Mouse (Mus musculus): ENCODE results near the gene Ubxn1. TPM values are rescaled to one million over a fixed set of nuclear protein-coding genes. Genes with fewer than 3 reads are reported as not detected.

Ubxn1 gene
- polyA plus RNA-seq (2012; rRNA removed) = 92.0 and 115 TPM in 2 replicates

GRCm38 (mm10) chr19:8871267-8872186 is at the start of gene Ubxn1:
TSS of gene Ubxn1 (plus strand) at chr19:8871496.

GRCm38 (mm10) chr19:8829660-8830059 is 41.6 kb upstream of the Ubxn1 start, which contains the start of gene AC129217.1:
TSS of gene AC129217.1 (plus strand) at chr19:8829773.

GRCm38 (mm10) chr19:8837251-8837791 is 34.0 kb upstream of the Ubxn1 start, which contains the start of gene Bscl2:
TSS of gene Bscl2 (plus strand) at chr19:8837467.

GRCm38 (mm10) chr19:8839103-8839907 is 32.0 kb upstream of the Ubxn1 start, which contains the start of gene Gng3:
TSS of gene Gng3 (minus strand) at chr19:8839194.

GRCm38 (mm10) chr19:8850402-8850901 is 20.8 kb upstream of the Ubxn1 start, which contains the start of gene Lrrn4cl:
TSS of gene Lrrn4cl (plus strand) at chr19:8850768.

GRCm38 (mm10) chr19:8880311-8881033 is 9.2 kb downstream of the Ubxn1 start, which contains the start of gene Uqcc3:
TSS of gene Uqcc3 (minus strand) at chr19:8880923.

GRCm38 (mm10) chr19:8883616-8884015 is 12.3 kb downstream of the Ubxn1 start, which contains the start of the genes Lbhd1 and Gm49403:
TSS of gene Lbhd1 (plus strand) at chr19:8883732.
TSS of gene Gm49403 (plus strand) at chr19:8883930.

GRCm38 (mm10) chr19:8888511-8889385 is 17.5 kb downstream of the Ubxn1 start, which contains the start of the genes 1810009A15Rik and Gm49416:
TSS of gene 1810009A15Rik (plus strand) at chr19:8888853.
TSS of gene Gm49416 (plus strand) at chr19:8888926.

GRCm38 (mm10) chr19:8892829-8893766 is 21.8 kb downstream of the Ubxn1 start, which contains the start of gene Ints5:
TSS of gene Ints5 (plus strand) at chr19:8893005.

GRCm38 (mm10) chr19:8897865-8898495 is 26.7 kb downstream of the Ubxn1 start, which contains the start of gene Ganab:
TSS of gene Ganab (plus strand) at chr19:8898071.

GRCm38 (mm10) chr19:8920073-8920736 is 48.9 kb downstream of the Ubxn1 start, which contains the start of gene B3gat3:
TSS of gene B3gat3 (plus strand) at chr19:8920374.

Other genes starting within 250 kb of the Ubxn1 start
- gene Chrm1, start 207.7 kb upstream of the Ubxn1 start, polyA plus RNA-seq (2012; rRNA removed) = 2.4 and 2.8 TPM in 2 replicates
- 59.0 and 70.9 TPM in 2 replicates for gene Slc3a2, start 148.1 kb upstream of the Ubxn1 start, polyA plus RNA-seq (2012; rRNA removed)
- gene Wdr74, start 135.7 kb upstream of the Ubxn1 start, polyA plus RNA-seq (2012; rRNA removed) = 13.9 and 17.6 TPM in 2 replicates
- gene 1700092M07Rik, start 130.8 kb upstream of the Ubxn1 start, polyA plus RNA-seq (2012; rRNA removed) = not detected in 2 replicates
- gene Stx5a, start 130.1 kb upstream of the Ubxn1 start, polyA plus RNA-seq (2012; rRNA removed) = 28.6 and 29.7 TPM in 2 replicates
- gene Nxf1, start 114.4 kb upstream of the Ubxn1 start, polyA plus RNA-seq (2012; rRNA removed) = 24.7 and 38.5 TPM in 2 replicates
- gene Tmem223, start 100.5 kb upstream of the Ubxn1 start, polyA plus RNA-seq (2012; rRNA removed) = 107 and 138 TPM in 2 replicates
- gene Tmem179b, start 97.0 kb upstream of the Ubxn1 start, polyA plus RNA-seq (2012; rRNA removed) = 63.5 and 70.7 TPM in 2 replicates
- gene Taf6l, start 85.1 kb upstream of the Ubxn1 start, polyA plus RNA-seq (2012; rRNA removed) = 5.5 and 9.3 TPM in 2 replicates
- gene Polr2g, start 72.9 kb upstream of the Ubxn1 start, polyA plus RNA-seq (2012; rRNA removed) = 9.7 and 10.4 TPM in 2 replicates
- 0.48 and 0.78 TPM in 2 replicates for gene Zbtb3, start 68.9 kb upstream of the Ubxn1 start, polyA plus RNA-seq (2012; rRNA removed)
- gene Ttc9c, start 52.2 kb upstream of the Ubxn1 start, polyA plus RNA-seq (2012; rRNA removed) = 1.4 and 2.1 TPM in 2 replicates
- gene Hnrnpul2, start 51.5 kb upstream of the Ubxn1 start, polyA plus RNA-seq (2012; rRNA removed) = 4.1 and 4.8 TPM in 2 replicates
- 0.61 TPM in 1 of 2 replicates, not detected in the other for gene AC129217.1, start 41.7 kb upstream of the Ubxn1 start, polyA plus RNA-seq (2012; rRNA removed)
- gene Bscl2, start 34.0 kb upstream of the Ubxn1 start, polyA plus RNA-seq (2012; rRNA removed) = 102 and 130 TPM in 2 replicates
- gene Gng3, start 32.3 kb upstream of the Ubxn1 start, polyA plus RNA-seq (2012; rRNA removed) = 0.41 and 0.42 TPM in 2 replicates
- gene Lrrn4cl, start 20.7 kb upstream of the Ubxn1 start, polyA plus RNA-seq (2012; rRNA removed) = 1.0 and 1.1 TPM in 2 replicates
- gene Uqcc3, start 9.4 kb downstream of the Ubxn1 start, polyA plus RNA-seq (2012; rRNA removed) = 7.5 and 9.7 TPM in 2 replicates
- 0.36 and 0.58 TPM in 2 replicates for gene Lbhd1, start 12.2 kb downstream of the Ubxn1 start, polyA plus RNA-seq (2012; rRNA removed)
- gene Gm49403, start 12.4 kb downstream of the Ubxn1 start, polyA plus RNA-seq (2012; rRNA removed) = not detected in 2 replicates
- 2.3 and 2.6 TPM in 2 replicates for gene 1810009A15Rik, start 17.4 kb downstream of the Ubxn1 start, polyA plus RNA-seq (2012; rRNA removed)
- 0.21 TPM in 1 of 2 replicates, not detected in the other for gene Gm49416, start 17.4 kb downstream of the Ubxn1 start, polyA plus RNA-seq (2012; rRNA removed)
- gene Ints5, start 21.5 kb downstream of the Ubxn1 start, polyA plus RNA-seq (2012; rRNA removed) = 12.8 and 15.7 TPM in 2 replicates
- 23.0 and 34.6 TPM in 2 replicates for gene Ganab, start 26.6 kb downstream of the Ubxn1 start, polyA plus RNA-seq (2012; rRNA removed)
- 51.9 and 68.6 TPM in 2 replicates for gene B3gat3, start 48.9 kb downstream of the Ubxn1 start, polyA plus RNA-seq (2012; rRNA removed)
- gene Rom1, start 57.9 kb downstream of the Ubxn1 start, polyA plus RNA-seq (2012; rRNA removed) = 10.0 and 15.1 TPM in 2 replicates
- gene Eml3, start 58.1 kb downstream of the Ubxn1 start, polyA plus RNA-seq (2012; rRNA removed) = 27.6 and 30.6 TPM in 2 replicates
- gene Mta2, start 70.4 kb downstream of the Ubxn1 start, polyA plus RNA-seq (2012; rRNA removed) = 7.1 and 8.7 TPM in 2 replicates
- 6.5 and 9.3 TPM in 2 replicates for gene Tut1, start 82.4 kb downstream of the Ubxn1 start, polyA plus RNA-seq (2012; rRNA removed)
- 33.9 and 55.8 TPM in 2 replicates for gene Eef1g, start 95.5 kb downstream of the Ubxn1 start, polyA plus RNA-seq (2012; rRNA removed)
- 6.4 and 12.5 TPM in 2 replicates for gene Ahnak, start 117.8 kb downstream of the Ubxn1 start, polyA plus RNA-seq (2012; rRNA removed)
- gene Scgb1a1, start 216.5 kb downstream of the Ubxn1 start, polyA plus RNA-seq (2012; rRNA removed) = 24.1 and 42.4 TPM in 2 replicates